Mouse (Mus musculus): Measurements from ENCODE around the gene Tnnt3.

DNA sequence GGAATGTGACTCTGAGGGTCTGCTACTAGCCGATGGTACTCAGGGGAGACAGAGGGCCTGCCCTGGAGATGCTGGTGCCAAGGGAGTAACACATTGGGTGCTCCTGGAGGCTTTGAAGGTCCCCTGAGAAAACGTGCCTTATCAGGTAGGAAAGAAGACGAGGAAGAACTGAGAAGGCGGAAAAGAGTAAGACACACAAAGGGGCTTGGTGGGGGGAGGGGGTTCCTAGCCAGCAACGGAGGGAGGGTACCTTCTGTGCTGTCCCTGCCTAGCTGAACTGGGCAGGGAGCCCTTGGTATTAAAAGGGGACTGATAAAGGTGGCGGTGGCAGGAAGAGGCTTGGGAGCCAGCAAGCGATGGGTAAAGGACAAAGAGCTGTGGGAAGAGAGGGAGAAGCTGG, 23.0 kb upstream of the Tnnt3 start:
- TF ChIP-seq CTCF (IDR thresholded peaks at IDR 0.05; ENCODE audit: borderline replicate concordance, extremely low read depth, insufficient read depth, insufficient read length), result no peak
- TF ChIP-seq POLR2A (IDR thresholded peaks at IDR 0.05; ENCODE audit: borderline replicate concordance, extremely low read depth, insufficient read depth, insufficient read length, poor library complexity, severe bottlenecking), result no peak
